Mouse (Mus musculus): ENCODE results near the gene Ncor2.

Gene Ncor2

DNA sequence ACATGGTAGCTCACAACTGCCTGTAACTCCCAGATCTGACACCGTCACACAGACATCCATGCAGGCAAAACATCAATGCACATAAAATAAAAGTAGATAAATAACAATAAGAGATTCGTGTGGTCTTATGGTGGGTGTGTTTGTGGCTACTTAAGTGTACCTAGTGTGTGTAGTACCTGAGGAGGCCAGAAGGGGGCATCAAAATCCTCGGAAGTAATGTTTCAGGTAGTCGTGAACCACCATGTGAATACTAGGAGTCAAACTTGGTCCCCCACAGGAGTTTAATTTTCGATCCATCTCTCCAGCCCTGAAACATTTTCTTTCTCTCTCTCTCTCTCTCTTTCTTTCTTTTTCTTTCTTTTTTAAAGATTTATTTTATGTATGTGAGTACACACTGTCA lies 192.8 kb downstream of the Ncor2 start:
- DNase-seq (ENCODE audit: low spot score in 2 of 2), result no peak

DNA sequence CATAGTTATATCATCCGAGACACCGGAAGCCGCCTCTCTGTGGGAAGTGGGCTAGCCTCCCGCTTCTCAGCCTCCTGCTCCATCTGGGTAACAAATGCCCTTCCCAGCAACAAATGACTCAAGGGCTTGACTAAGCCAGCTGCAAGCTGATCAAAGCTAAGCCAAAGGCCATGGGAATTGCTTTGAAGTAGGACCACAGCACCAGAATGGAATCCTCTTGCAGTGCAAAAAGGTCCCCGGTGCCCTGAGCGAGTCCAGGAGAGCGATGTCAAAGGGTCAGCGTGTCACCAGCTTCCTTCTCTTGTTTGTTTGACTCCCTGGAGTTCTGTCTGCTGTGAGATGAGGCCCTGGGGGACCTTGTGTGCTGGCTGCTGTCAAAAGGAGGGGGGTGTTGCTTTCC lies 209.2 kb downstream of the Ncor2 start:
- DNase-seq (ENCODE audit: low spot score in 2 of 2), result no peak

All from urinary bladder, postnatal 36 days (tissue).